ENCODE assay signal across 28 mouse cellular contexts in the genomic region with DNA sequence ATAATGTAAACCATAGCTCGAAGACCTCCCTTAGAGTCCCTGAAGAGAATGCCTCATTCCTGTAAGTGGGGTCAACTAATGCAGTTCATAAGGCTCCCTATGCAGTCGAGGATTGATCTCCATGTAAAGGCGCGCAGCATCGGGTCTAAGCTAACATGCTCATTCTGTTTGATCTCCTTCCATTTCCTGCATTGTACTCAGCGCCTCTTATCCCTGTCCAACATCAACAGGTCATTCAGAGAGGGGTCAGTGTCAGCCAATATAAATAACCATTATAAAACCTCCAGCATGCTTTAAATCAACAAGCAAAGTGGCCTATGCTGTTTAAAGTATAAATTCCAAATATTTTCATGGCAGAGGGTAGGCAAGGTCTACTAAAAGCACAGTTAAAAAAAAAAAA.
DNase-seq lines count a peak whose midpoint lies in the region; ATAC-seq and TF ChIP-seq lines count a peak whose summit lies in the region.
"Had no signal": no experiment of that assay in that cellular context is flagged by ENCODE, and none has a peak within 500 bp of the region (broad histone marks: within the 10 kb centered on the region; RNA-seq: fewer than 3 reads in every experiment).

No protein-coding gene starts in this region.

- no peak overlapping the region for H3K4me3 ChIP-seq in embryonic facial prominence, embryonic 14.5 days (ENCODE audit: low read depth, low read length)
- H3K4me3 ChIP-seq in embryonic facial prominence, embryonic 10.5 days = no peak overlapping the region
- no peak overlapping the region for H3K4me3 ChIP-seq in kidney, postnatal 0 days (replicated peaks; ENCODE audit: low read depth, low read length)
- no peak overlapping the region for H3K4me3 ChIP-seq in lung, embryonic 15.5 days
- H3K4me3 ChIP-seq: embryonic facial prominence, embryonic 15.5 days; forebrain, embryonic 12.5 days; heart, embryonic 13.5 days; layer of hippocampus, adult 2 months; left cerebral cortex, adult 2 months; limb, embryonic 15.5 days; liver, embryonic 15.5 days; megakaryocyte, embryonic 14.5 days; midbrain, embryonic 13.5 days; neural tube, embryonic 13.5 days had no signal

- WGBS in embryonic facial prominence, embryonic 14.5 days = 70% methylated on average over 6 of the region's 6 CpGs
- 67% methylated on average over 6 of the region's 6 CpGs for WGBS in embryonic facial prominence, embryonic 10.5 days
- 26% methylated on average over 6 of the region's 6 CpGs for WGBS in kidney, postnatal 0 days
- 12% methylated on average over 6 of the region's 6 CpGs for WGBS in lung, embryonic 15.5 days

- TF ChIP-seq CTCF in kidney, postnatal 0 days (IDR thresholded peaks at IDR 0.05; ENCODE audit: low read depth) = no peak

- DNase-seq in embryonic facial prominence, embryonic 14.5 days (ENCODE audit: low spot score) = peak; percentile 41
- no peak for DNase-seq in embryonic facial prominence, embryonic 10.5 days (ENCODE audit: low spot score)
- DNase-seq in kidney, postnatal 0 days (ENCODE audit: low spot score) = peak; percentile 89
- no peak for DNase-seq in kidney, adult 9 months
- no peak for DNase-seq in lung, postnatal 14 days
- DNase-seq in mesoderm, embryonic 11.5 days (ENCODE audit: low read depth, low spot score) = peak; percentile 39
- DNase-seq: adrenal gland, postnatal 10 days; cerebellum, adult 11 months; cerebellum, adult 9-10 months; cerebellum, postnatal 36 days; gastrocnemius, postnatal 10 days; heart, postnatal 10 days; right cerebral cortex, postnatal 4 days; thymus, postnatal 4 days had no signal

- ATAC-seq in embryonic facial prominence, embryonic 14.5 days (ENCODE audit: low read depth) = no peak
- ATAC-seq in kidney, postnatal 0 days (replicated peaks; ENCODE audit: low FRiP score, low read depth) = no peak; the same call in 1 of the 2 replicates
- peak; percentile 66; the same call in 1 of the 2 replicates for ATAC-seq in lung, embryonic 15.5 days (ENCODE audit: borderline replicate concordance, extremely low read depth, low FRiP score, low TSS enrichment)
- ATAC-seq: intestine, postnatal 0 days; midbrain, embryonic 13.5 days had no signal

- H3K27ac ChIP-seq in embryonic facial prominence, embryonic 14.5 days (replicated peaks; ENCODE audit: low read depth, low read length) = no peak overlapping the region
- no peak overlapping the region for H3K27ac ChIP-seq in embryonic facial prominence, embryonic 10.5 days (replicated peaks)
- no peak overlapping the region for H3K27ac ChIP-seq in kidney, postnatal 0 days
- H3K27ac ChIP-seq in lung, embryonic 15.5 days = 0 out of 2 replicates have a peak overlapping the region, but pooled peaks have one; percentile 24
- H3K27ac ChIP-seq: forebrain, embryonic 12.5 days; heart, embryonic 13.5 days; hindbrain, embryonic 14.5 days; layer of hippocampus, adult 2 months; limb, embryonic 15.5 days; liver, embryonic 15.5 days; midbrain, embryonic 13.5 days; neural tube, embryonic 13.5 days had no signal

- H3K4me2 ChIP-seq in embryonic facial prominence, embryonic 14.5 days (ENCODE audit: low read depth, low read length) = no peak overlapping the region
- H3K4me2 ChIP-seq in kidney, postnatal 0 days (ENCODE audit: low read length) = no peak overlapping the region
- no peak overlapping the region for H3K4me2 ChIP-seq in lung, embryonic 15.5 days
- H3K4me2 ChIP-seq: embryonic facial prominence, embryonic 15.5 days; forebrain, embryonic 12.5 days; heart, embryonic 13.5 days; hindbrain, embryonic 14.5 days; limb, embryonic 15.5 days; liver, embryonic 15.5 days; midbrain, embryonic 13.5 days; neural tube, embryonic 13.5 days had no signal

- no peak overlapping the region for H3K9ac ChIP-seq in embryonic facial prominence, embryonic 14.5 days (ENCODE audit: low read depth, low read length)
- no peak overlapping the region for H3K9ac ChIP-seq in kidney, postnatal 0 days (ENCODE audit: low read depth, low read length)
- H3K9ac ChIP-seq in lung, embryonic 15.5 days = no peak overlapping the region
- H3K9ac ChIP-seq: embryonic facial prominence, embryonic 15.5 days; forebrain, embryonic 12.5 days; heart, embryonic 13.5 days; hindbrain, embryonic 14.5 days; limb, embryonic 15.5 days; liver, embryonic 15.5 days; midbrain, embryonic 13.5 days; neural tube, embryonic 13.5 days had no signal

- no peaks in the 10 kb centered on the region for H3K36me3 ChIP-seq in embryonic facial prominence, embryonic 14.5 days (ENCODE audit: control insufficient read depth, insufficient read depth, low read length)
- no peaks in the 10 kb centered on the region for H3K36me3 ChIP-seq in embryonic facial prominence, embryonic 10.5 days (replicated peaks)
- H3K36me3 ChIP-seq in kidney, postnatal 0 days (ENCODE audit: insufficient read depth, low read length) = no peaks in the 10 kb centered on the region
- no peaks in the 10 kb centered on the region for H3K36me3 ChIP-seq in lung, embryonic 15.5 days
- H3K36me3 ChIP-seq: embryonic facial prominence, embryonic 15.5 days; forebrain, embryonic 12.5 days; G1E; heart, embryonic 13.5 days; limb, embryonic 15.5 days; liver, embryonic 15.5 days; midbrain, embryonic 13.5 days; neural tube, embryonic 13.5 days had no signal

- no peaks in the 10 kb centered on the region for H3K9me3 ChIP-seq in embryonic facial prominence, embryonic 14.5 days (ENCODE audit: control insufficient read depth, low read length)
- no peaks in the 10 kb centered on the region for H3K9me3 ChIP-seq in embryonic facial prominence, embryonic 10.5 days
- H3K9me3 ChIP-seq in kidney, postnatal 0 days (replicated peaks; ENCODE audit: low read length) = no peaks in the 10 kb centered on the region
- no peaks in the 10 kb centered on the region for H3K9me3 ChIP-seq in lung, embryonic 15.5 days
- H3K9me3 ChIP-seq: embryonic facial prominence, embryonic 15.5 days; forebrain, embryonic 12.5 days; heart, embryonic 13.5 days; limb, embryonic 15.5 days; liver, embryonic 15.5 days; megakaryocyte, embryonic 14.5 days; midbrain, embryonic 13.5 days; neural tube, embryonic 13.5 days had no signal

- H3K27me3 ChIP-seq in embryonic facial prominence, embryonic 14.5 days (replicated peaks; ENCODE audit: control insufficient read depth, insufficient read depth, low read length) = no peaks in the 10 kb centered on the region
- H3K27me3 ChIP-seq in embryonic facial prominence, embryonic 10.5 days (replicated peaks; ENCODE audit: low read depth, poor library complexity, severe bottlenecking) = no peaks in the 10 kb centered on the region
- H3K27me3 ChIP-seq in kidney, postnatal 0 days (ENCODE audit: insufficient read depth, low read length) = no peaks in the 10 kb centered on the region
- H3K27me3 ChIP-seq in lung, embryonic 15.5 days = no peaks in the 10 kb centered on the region
- H3K27me3 ChIP-seq: embryonic facial prominence, embryonic 15.5 days; forebrain, embryonic 12.5 days; heart, embryonic 13.5 days; limb, embryonic 15.5 days; liver, embryonic 15.5 days; megakaryocyte, embryonic 14.5 days; midbrain, embryonic 13.5 days; neural tube, embryonic 13.5 days had no signal

- peaks cover 4% of the 10 kb centered on the region; the same call in 1 of the 2 replicates for H3K4me1 ChIP-seq in embryonic facial prominence, embryonic 14.5 days (ENCODE audit: control insufficient read depth, insufficient read depth, low read length)
- H3K4me1 ChIP-seq in embryonic facial prominence, embryonic 10.5 days = peaks cover 2% of the 10 kb centered on the region; the same call in 1 of the 2 replicates
- H3K4me1 ChIP-seq in kidney, postnatal 0 days (replicated peaks; ENCODE audit: insufficient read depth, low read length) = peaks cover 9% of the 10 kb centered on the region; the same call in 1 of the 2 replicates
- H3K4me1 ChIP-seq in lung, embryonic 15.5 days = peaks cover 35% of the 10 kb centered on the region
- H3K4me1 ChIP-seq: liver, embryonic 15.5 days; megakaryocyte, embryonic 14.5 days had no signal

Comparison
In these comparisons a context has a peak if more than half of its experiments do, and no peak if none do; other contexts are left out.
1. DNase-seq: peak in embryonic facial prominence, embryonic 14.5 days (single experiment), kidney, postnatal 0 days (single experiment) and mesoderm, embryonic 11.5 days (single experiment); none in embryonic facial prominence, embryonic 10.5 days (single experiment), kidney, adult 9 months (single experiment) and lung, postnatal 14 days (single experiment).